In genomic region chr2:164047197-164047690, GRCm38 (mm10) we compare ENCODE assay signal across 8 mouse cellular contexts. TPM values are rescaled to one million over a fixed set of nuclear protein-coding genes. Genes with fewer than 3 reads are reported as not detected.
DNase-seq lines count a peak whose midpoint lies in the region; ATAC-seq and TF ChIP-seq lines count a peak whose summit lies in the region.

No protein-coding gene starts in this region.

- H3K4me3 ChIP-seq in testis, adult 2 months (ENCODE audit: control insufficient read depth, low read depth, low read length) = peak overlapping the region; percentile 21
- H3K4me3 ChIP-seq in hindbrain, embryonic 12.5 days = peak overlapping the region; percentile 10
- H3K4me3 ChIP-seq in limb, embryonic 14.5 days (replicated peaks; ENCODE audit: low read length) = peak overlapping the region; percentile 25
- H3K4me3 ChIP-seq in midbrain, embryonic 14.5 days (replicated peaks; ENCODE audit: low read depth, low read length) = peak overlapping the region; percentile 15; the same call in 1 of the 2 replicates

- no peak for DNase-seq in testis, postnatal 10 days (ENCODE audit: low spot score)
- DNase-seq in embryo, embryonic 11.5 days (ENCODE audit: low read depth, low spot score) = peak; percentile 14
- DNase-seq in limb, embryonic 14.5 days (ENCODE audit: low spot score) = no peak
- DNase-seq in midbrain, embryonic 14.5 days = peak; percentile 40
- peak; percentile 58 for DNase-seq in thymus, postnatal 25 days
- DNase-seq in Muller cell, postnatal 12 days (ENCODE audit: inconsistent ontology term) = no peak

- ATAC-seq in hindbrain, embryonic 12.5 days (ENCODE audit: low FRiP score) = peak; percentile 38; the same call in 1 of the 2 replicates
- ATAC-seq in limb, embryonic 14.5 days (ENCODE audit: low FRiP score, low read depth) = no peak
- ATAC-seq in midbrain, embryonic 14.5 days (ENCODE audit: low FRiP score, low TSS enrichment) = no peak; the same call in 1 of the 2 replicates

- H3K27ac ChIP-seq in testis, adult 2 months (ENCODE audit: control insufficient read depth, insufficient read depth, low read depth, low read length) = no peak overlapping the region
- H3K27ac ChIP-seq in hindbrain, embryonic 12.5 days = no peak overlapping the region
- H3K27ac ChIP-seq in limb, embryonic 14.5 days (replicated peaks; ENCODE audit: low read depth, low read length) = no peak overlapping the region
- H3K27ac ChIP-seq in midbrain, embryonic 14.5 days (replicated peaks; ENCODE audit: low read depth, low read length) = no peak overlapping the region

- peaks cover 3% of the 10 kb centered on the region for H3K4me1 ChIP-seq in testis, adult 2 months (ENCODE audit: control insufficient read depth, insufficient read depth, low read length)
- H3K4me1 ChIP-seq in hindbrain, embryonic 12.5 days = no peaks in the 10 kb centered on the region
- no peaks in the 10 kb centered on the region for H3K4me1 ChIP-seq in limb, embryonic 14.5 days (ENCODE audit: control insufficient read depth, insufficient read depth, low read length)
- no peaks in the 10 kb centered on the region for H3K4me1 ChIP-seq in midbrain, embryonic 14.5 days (ENCODE audit: control insufficient read depth, insufficient read depth, low read length)

- H3K36me3 ChIP-seq in testis, adult 2 months (ENCODE audit: control insufficient read depth, insufficient read depth, low read length) = no peaks in the 10 kb centered on the region
- peaks cover 10% of the 10 kb centered on the region for H3K36me3 ChIP-seq in hindbrain, embryonic 12.5 days
- H3K36me3 ChIP-seq in limb, embryonic 14.5 days (ENCODE audit: control insufficient read depth, insufficient read depth, low read length) = peaks cover 8% of the 10 kb centered on the region
- H3K36me3 ChIP-seq in midbrain, embryonic 14.5 days (ENCODE audit: control insufficient read depth, insufficient read depth, low read length) = peaks cover 5% of the 10 kb centered on the region

- no peaks in the 10 kb centered on the region for H3K9me3 ChIP-seq in hindbrain, embryonic 12.5 days (replicated peaks)
- H3K9me3 ChIP-seq in limb, embryonic 14.5 days (ENCODE audit: control insufficient read depth, low read length) = no peaks in the 10 kb centered on the region
- H3K9me3 ChIP-seq in midbrain, embryonic 14.5 days (ENCODE audit: control insufficient read depth, low read length) = no peaks in the 10 kb centered on the region

- 2% methylated on average over 16 of the region's 16 CpGs for WGBS in hindbrain, embryonic 12.5 days
- 4% methylated on average over 10 of the region's 16 CpGs for WGBS in limb, embryonic 14.5 days
- WGBS in midbrain, embryonic 14.5 days = 4% methylated on average over 10 of the region's 16 CpGs

- H3K9ac ChIP-seq in hindbrain, embryonic 12.5 days = no peak overlapping the region
- H3K9ac ChIP-seq in limb, embryonic 14.5 days (ENCODE audit: low read depth, low read length, severe bottlenecking) = 0 out of 2 replicates have a peak overlapping the region, but pooled peaks have one; percentile 28
- H3K9ac ChIP-seq in midbrain, embryonic 14.5 days (replicated peaks; ENCODE audit: low read length) = no peak overlapping the region

- H3K4me2 ChIP-seq in hindbrain, embryonic 12.5 days (replicated peaks) = peak overlapping the region; percentile 40
- peak overlapping the region; percentile 41 for H3K4me2 ChIP-seq in limb, embryonic 14.5 days (replicated peaks; ENCODE audit: low read depth, low read length, severe bottlenecking)
- H3K4me2 ChIP-seq in midbrain, embryonic 14.5 days (ENCODE audit: low read length) = peak overlapping the region; percentile 45

- TF ChIP-seq POLR2A in testis, adult 2 months (IDR thresholded peaks at IDR 0.05; ENCODE audit: control insufficient read depth, low read depth, low read length) = no peak
- TF ChIP-seq POLR2A in limb, embryonic 14.5 days (IDR thresholded peaks at IDR 0.05; ENCODE audit: borderline replicate concordance, extremely low read depth, insufficient read depth, insufficient read length) = no peak

- no peaks in the 10 kb centered on the region for H3K27me3 ChIP-seq in testis, adult 2 months (ENCODE audit: control insufficient read depth, insufficient read depth, low read length)
- H3K27me3 ChIP-seq in hindbrain, embryonic 12.5 days = no peaks in the 10 kb centered on the region
- no peaks in the 10 kb centered on the region for H3K27me3 ChIP-seq in limb, embryonic 14.5 days (ENCODE audit: control insufficient read depth, insufficient read depth, low read length)
- no peaks in the 10 kb centered on the region for H3K27me3 ChIP-seq in midbrain, embryonic 14.5 days (ENCODE audit: control insufficient read depth, insufficient read depth, low read length)

- TF ChIP-seq CTCF in testis, adult 2 months (IDR thresholded peaks at IDR 0.05; ENCODE audit: control insufficient read depth, insufficient read depth, insufficient replicate concordance, low read depth, low read length) = no peak

RNA-seq across cellular contexts. Expression of gene Pabpc1l, which starts 22.0 kb away (rescaled TPM):
- polyA plus RNA-seq in testis, adult 2 months (2012; rRNA removed) = 10.6 and 10.7 TPM in 2 replicates
- 2.3 and 2.9 TPM in 2 replicates for polyA plus RNA-seq in hindbrain, embryonic 12.5 days (2016; fragmentation: Nextera tagmentation; extraction: Ambion mirVana)
- 2.2 and 3.4 TPM in 2 replicates for polyA plus RNA-seq in limb, embryonic 14.5 days (2012; rRNA removed)
- 2.4 and 2.6 TPM in 2 replicates for polyA plus RNA-seq in limb, embryonic 14.5 days (2014; fragmentation: Nextera tagmentation; extraction: Ambion mirVana)
- polyA plus RNA-seq in midbrain, embryonic 14.5 days (2014; fragmentation: Nextera tagmentation; extraction: Ambion mirVana) = 0.92 and 1.6 TPM in 2 replicates

RNA-seq across cellular contexts. Expression of gene Stk4, which starts 22.9 kb away (rescaled TPM):
- 14.7 and 14.8 TPM in 2 replicates for polyA plus RNA-seq in testis, adult 2 months (2012; rRNA removed)
- polyA plus RNA-seq in hindbrain, embryonic 12.5 days (2016; fragmentation: Nextera tagmentation; extraction: Ambion mirVana) = 32.0 and 34.5 TPM in 2 replicates
- polyA plus RNA-seq in limb, embryonic 14.5 days (2012; rRNA removed) = 16.1 and 16.8 TPM in 2 replicates
- polyA plus RNA-seq in limb, embryonic 14.5 days (2014; fragmentation: Nextera tagmentation; extraction: Ambion mirVana) = 23.2 and 25.5 TPM in 2 replicates
- 26.3 and 35.0 TPM in 2 replicates for polyA plus RNA-seq in midbrain, embryonic 14.5 days (2014; fragmentation: Nextera tagmentation; extraction: Ambion mirVana)

RNA-seq across cellular contexts. Expression of gene Tomm34, which starts 23.7 kb away (rescaled TPM):
- 44.1 and 48.8 TPM in 2 replicates for polyA plus RNA-seq in testis, adult 2 months (2012; rRNA removed)
- 47.0 and 47.8 TPM in 2 replicates for polyA plus RNA-seq in hindbrain, embryonic 12.5 days (2016; fragmentation: Nextera tagmentation; extraction: Ambion mirVana)
- polyA plus RNA-seq in limb, embryonic 14.5 days (2012; rRNA removed) = 39.1 and 42.9 TPM in 2 replicates
- 50.1 and 53.5 TPM in 2 replicates for polyA plus RNA-seq in limb, embryonic 14.5 days (2014; fragmentation: Nextera tagmentation; extraction: Ambion mirVana)
- polyA plus RNA-seq in midbrain, embryonic 14.5 days (2014; fragmentation: Nextera tagmentation; extraction: Ambion mirVana) = 46.3 and 50.3 TPM in 2 replicates

RNA-seq across cellular contexts. Expression of gene Ywhab, which starts 52.5 kb away (rescaled TPM):
- polyA plus RNA-seq in testis, adult 2 months (2012; rRNA removed) = 14.1 and 15.7 TPM in 2 replicates
- 355 and 373 TPM in 2 replicates for polyA plus RNA-seq in hindbrain, embryonic 12.5 days (2016; fragmentation: Nextera tagmentation; extraction: Ambion mirVana)
- polyA plus RNA-seq in limb, embryonic 14.5 days (2012; rRNA removed) = 106 and 126 TPM in 2 replicates
- polyA plus RNA-seq in limb, embryonic 14.5 days (2014; fragmentation: Nextera tagmentation; extraction: Ambion mirVana) = 277 and 283 TPM in 2 replicates
- 394 and 437 TPM in 2 replicates for polyA plus RNA-seq in midbrain, embryonic 14.5 days (2014; fragmentation: Nextera tagmentation; extraction: Ambion mirVana)

Comparison
In these comparisons a context has a peak if more than half of its experiments do, and no peak if none do; other contexts are left out.
1. DNase-seq: peak in embryo, embryonic 11.5 days (single experiment), midbrain, embryonic 14.5 days (single experiment) and thymus, postnatal 25 days (single experiment); none in testis, postnatal 10 days (single experiment), limb, embryonic 14.5 days (single experiment) and Muller cell, postnatal 12 days (single experiment).
2. Peak in every context shown above with its lines, with median percentiles within 50 percentile points of each other: H3K4me3 ChIP-seq and H3K4me2 ChIP-seq.